Mouse (Mus musculus): ENCODE measurements around the gene Tnr. TPM values are rescaled to one million over a fixed set of nuclear protein-coding genes. Genes with fewer than 3 reads are reported as not detected.

The Tnr gene
- polyA plus RNA-seq, 1 experiment from 2014 or later: not detected

- H3K36me3 ChIP-seq (ENCODE audit: control insufficient read depth, insufficient read depth, low read length): no peaks in the 10 kb centered on the region
- no peaks in the 10 kb centered on the region for H3K27me3 ChIP-seq (ENCODE audit: control insufficient read depth, insufficient read depth, low read length)
- no peaks in the 10 kb centered on the region for H3K4me1 ChIP-seq (ENCODE audit: control insufficient read depth, insufficient read depth, low read length)
- ATAC-seq (ENCODE audit: insufficient number of reproducible peaks, low FRiP score, low TSS enrichment, low read depth): no peak
- no peak overlapping the region for H3K4me3 ChIP-seq (ENCODE audit: low read depth, low read length)
- DNase-seq (ENCODE audit: low spot score): no peak
- no peak overlapping the region for H3K9ac ChIP-seq (ENCODE audit: low read length)
- H3K4me2 ChIP-seq (ENCODE audit: low read depth, severe bottlenecking): no peak overlapping the region
- H3K9me3 ChIP-seq (ENCODE audit: control insufficient read depth, low read length): no peaks in the 10 kb centered on the region
- H3K27ac ChIP-seq (replicated peaks; ENCODE audit: low read depth, low read length): no peak overlapping the region
- 90% methylated on average over 5 of the region's 5 CpGs for WGBS
Observed at GRCm38 (mm10) chr1:159723733-159724132, 200.2 kb downstream of the Tnr start.

DNA sequence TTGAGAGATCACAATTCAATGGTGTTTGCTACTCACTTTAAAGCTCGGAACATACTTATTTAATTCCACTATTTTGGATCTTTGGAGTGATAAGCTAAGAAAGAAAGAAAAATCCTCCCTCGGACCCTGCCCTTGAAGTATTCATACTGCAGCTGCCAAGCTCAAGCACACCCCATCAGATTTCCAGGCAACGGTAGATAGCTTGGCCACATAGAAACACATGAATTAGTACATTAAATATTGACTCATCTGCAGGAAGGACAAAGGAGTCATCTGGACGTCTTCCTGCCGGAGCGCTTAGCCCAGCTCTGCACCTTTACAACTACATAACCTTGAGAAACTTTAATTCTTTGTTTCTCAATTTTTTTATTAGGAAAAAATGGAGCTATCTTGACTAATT is 205.7 kb downstream of the Tnr start:
- Histone ChIP-seq H3K27ac (replicated peaks; ENCODE audit: low read depth, low read length) (no peak overlapping the region), H3K9ac (ENCODE audit: low read length) (no peak overlapping the region), H3K4me2 (ENCODE audit: low read depth, severe bottlenecking) (no peak overlapping the region), H3K9me3 (ENCODE audit: control insufficient read depth, low read length) (no peaks in the 10 kb centered on the region), H3K4me1 (ENCODE audit: control insufficient read depth, insufficient read depth, low read length) (no peaks in the 10 kb centered on the region), H3K36me3 (ENCODE audit: control insufficient read depth, insufficient read depth, low read length) (no peaks in the 10 kb centered on the region), H3K27me3 (ENCODE audit: control insufficient read depth, insufficient read depth, low read length) (no peaks in the 10 kb centered on the region), H3K4me3 (ENCODE audit: low read depth, low read length) (no peak overlapping the region)
- ATAC-seq (ENCODE audit: insufficient number of reproducible peaks, low FRiP score, low TSS enrichment, low read depth) (no peak), DNase-seq (ENCODE audit: low spot score) (no peak)
- 93% methylated on average over 6 of the region's 6 CpGs for WGBS

DNA sequence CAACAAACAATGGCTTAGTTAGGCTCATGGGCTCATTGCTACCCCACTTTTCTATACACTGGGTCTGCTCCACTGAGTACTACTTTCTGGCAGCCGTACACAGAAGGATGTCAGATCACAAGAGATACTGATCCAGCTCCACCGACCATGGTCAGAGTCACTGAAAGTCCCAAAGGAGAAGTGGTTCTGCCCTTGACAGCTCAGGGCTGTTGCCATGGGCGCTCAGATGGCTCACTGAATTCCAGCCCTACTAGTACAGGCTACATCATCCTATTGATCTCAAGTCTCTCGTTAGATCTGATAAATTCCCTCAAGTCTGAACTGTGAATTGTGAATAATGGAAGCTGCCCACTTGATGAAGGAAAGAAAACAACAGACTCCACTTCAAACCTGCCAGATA is 207.3 kb downstream of the Tnr start:
- no peaks in the 10 kb centered on the region for H3K36me3 ChIP-seq (ENCODE audit: control insufficient read depth, insufficient read depth, low read length)
- no peak overlapping the region for H3K9ac ChIP-seq (ENCODE audit: low read length)
- H3K27ac ChIP-seq (replicated peaks; ENCODE audit: low read depth, low read length): no peak overlapping the region
- no peaks in the 10 kb centered on the region for H3K27me3 ChIP-seq (ENCODE audit: control insufficient read depth, insufficient read depth, low read length)
- H3K4me1 ChIP-seq (ENCODE audit: control insufficient read depth, insufficient read depth, low read length): no peaks in the 10 kb centered on the region
- no peak for ATAC-seq (ENCODE audit: insufficient number of reproducible peaks, low FRiP score, low TSS enrichment, low read depth)
- no peak overlapping the region for H3K4me2 ChIP-seq (ENCODE audit: low read depth, severe bottlenecking)
- DNase-seq (ENCODE audit: low spot score): no peak
- H3K9me3 ChIP-seq (ENCODE audit: control insufficient read depth, low read length): no peaks in the 10 kb centered on the region
- H3K4me3 ChIP-seq (ENCODE audit: low read depth, low read length): no peak overlapping the region
- 75% methylated on average over 4 of the region's 4 CpGs for WGBS

- H3K36me3 ChIP-seq (ENCODE audit: control insufficient read depth, insufficient read depth, low read length): no peaks in the 10 kb centered on the region
- no peak overlapping the region for H3K9ac ChIP-seq (ENCODE audit: low read length)
- ATAC-seq (ENCODE audit: insufficient number of reproducible peaks, low FRiP score, low TSS enrichment, low read depth) (no peak), DNase-seq (ENCODE audit: low spot score) (no peak)
- no peak overlapping the region for H3K27ac ChIP-seq (replicated peaks; ENCODE audit: low read depth, low read length)
- H3K27me3 ChIP-seq (ENCODE audit: control insufficient read depth, insufficient read depth, low read length): no peaks in the 10 kb centered on the region
- no peaks in the 10 kb centered on the region for H3K9me3 ChIP-seq (ENCODE audit: control insufficient read depth, low read length)
- no peak overlapping the region for H3K4me3 ChIP-seq (ENCODE audit: low read depth, low read length)
- WGBS: 84% methylated on average over 3 of the region's 3 CpGs
- no peaks in the 10 kb centered on the region for H3K4me1 ChIP-seq (ENCODE audit: control insufficient read depth, insufficient read depth, low read length)
- no peak overlapping the region for H3K4me2 ChIP-seq (ENCODE audit: low read depth, severe bottlenecking)
Observed at GRCm38 (mm10) chr1:159735099-159735498, 211.5 kb downstream of the Tnr start.

- Histone ChIP-seq H3K4me3 (ENCODE audit: low read depth, low read length) (no peak overlapping the region), H3K4me2 (ENCODE audit: low read depth, severe bottlenecking) (no peak overlapping the region), H3K9ac (ENCODE audit: low read length) (no peak overlapping the region), H3K4me1 (ENCODE audit: control insufficient read depth, insufficient read depth, low read length) (no peaks in the 10 kb centered on the region), H3K36me3 (ENCODE audit: control insufficient read depth, insufficient read depth, low read length) (no peaks in the 10 kb centered on the region), H3K27me3 (ENCODE audit: control insufficient read depth, insufficient read depth, low read length) (no peaks in the 10 kb centered on the region), H3K27ac (replicated peaks; ENCODE audit: low read depth, low read length) (no peak overlapping the region), H3K9me3 (ENCODE audit: control insufficient read depth, low read length) (no peaks in the 10 kb centered on the region)
- DNase-seq (ENCODE audit: low spot score) (no peak), ATAC-seq (ENCODE audit: insufficient number of reproducible peaks, low FRiP score, low TSS enrichment, low read depth) (no peak)
- WGBS: 75% methylated on average over 3 of the region's 3 CpGs
Observed at GRCm38 (mm10) chr1:159739478-159739877, 215.9 kb downstream of the Tnr start.

- no peak overlapping the region for H3K27ac ChIP-seq (replicated peaks; ENCODE audit: low read depth, low read length)
- WGBS: 78% methylated on average over 3 of the region's 3 CpGs
- ATAC-seq (ENCODE audit: insufficient number of reproducible peaks, low FRiP score, low TSS enrichment, low read depth) (no peak), DNase-seq (ENCODE audit: low spot score) (no peak)
- H3K9ac ChIP-seq (ENCODE audit: low read length): no peak overlapping the region
- H3K27me3 ChIP-seq (ENCODE audit: control insufficient read depth, insufficient read depth, low read length): no peaks in the 10 kb centered on the region
- H3K4me2 ChIP-seq (ENCODE audit: low read depth, severe bottlenecking): no peak overlapping the region
- no peaks in the 10 kb centered on the region for H3K36me3 ChIP-seq (ENCODE audit: control insufficient read depth, insufficient read depth, low read length)
- no peaks in the 10 kb centered on the region for H3K9me3 ChIP-seq (ENCODE audit: control insufficient read depth, low read length)
- H3K4me3 ChIP-seq (ENCODE audit: low read depth, low read length): no peak overlapping the region
- H3K4me1 ChIP-seq (ENCODE audit: control insufficient read depth, insufficient read depth, low read length): no peaks in the 10 kb centered on the region
Observed at GRCm38 (mm10) chr1:159741237-159742002, 217.9 kb downstream of the Tnr start.

DNA sequence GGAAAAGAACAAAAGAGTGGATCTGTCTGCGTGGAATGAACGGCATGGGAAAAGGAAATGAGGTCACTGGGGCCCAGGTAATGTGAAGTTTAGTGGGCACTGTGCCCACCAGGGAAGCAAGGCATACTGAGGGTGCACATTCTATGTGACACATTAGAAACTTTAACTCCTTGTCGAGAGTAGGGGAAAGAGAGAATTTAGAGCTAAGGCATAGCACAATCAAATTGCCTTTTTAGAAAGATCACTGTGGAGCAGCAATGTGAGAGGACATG is 218.4 kb downstream of the Tnr start:
- 85% methylated on average over 3 of the region's 3 CpGs for WGBS
- DNase-seq (ENCODE audit: low spot score): no peak
- H3K27me3 ChIP-seq (ENCODE audit: control insufficient read depth, insufficient read depth, low read length): no peaks in the 10 kb centered on the region
- no peak overlapping the region for H3K4me2 ChIP-seq (ENCODE audit: low read depth, severe bottlenecking)
- no peaks in the 10 kb centered on the region for H3K4me1 ChIP-seq (ENCODE audit: control insufficient read depth, insufficient read depth, low read length)
- no peak overlapping the region for H3K4me3 ChIP-seq (ENCODE audit: low read depth, low read length)
- no peaks in the 10 kb centered on the region for H3K9me3 ChIP-seq (ENCODE audit: control insufficient read depth, low read length)
- H3K36me3 ChIP-seq (ENCODE audit: control insufficient read depth, insufficient read depth, low read length): no peaks in the 10 kb centered on the region
- no peak overlapping the region for H3K9ac ChIP-seq (ENCODE audit: low read length)
- H3K27ac ChIP-seq (replicated peaks; ENCODE audit: low read depth, low read length): no peak overlapping the region
- no peak for ATAC-seq (ENCODE audit: insufficient number of reproducible peaks, low FRiP score, low TSS enrichment, low read depth)

GRCm38 (mm10) chr1:159743744-159744253 is 220.2 kb downstream of the Tnr start:
- H3K9me3 ChIP-seq (ENCODE audit: control insufficient read depth, low read length): no peaks in the 10 kb centered on the region
- no peak for ATAC-seq (ENCODE audit: insufficient number of reproducible peaks, low FRiP score, low TSS enrichment, low read depth)
- H3K4me3 ChIP-seq (ENCODE audit: low read depth, low read length): no peak overlapping the region
- WGBS: 88% methylated on average over 2 of the region's 2 CpGs
- no peaks in the 10 kb centered on the region for H3K4me1 ChIP-seq (ENCODE audit: control insufficient read depth, insufficient read depth, low read length)
- no peak overlapping the region for H3K9ac ChIP-seq (ENCODE audit: low read length)
- no peaks in the 10 kb centered on the region for H3K27me3 ChIP-seq (ENCODE audit: control insufficient read depth, insufficient read depth, low read length)
- no peaks in the 10 kb centered on the region for H3K36me3 ChIP-seq (ENCODE audit: control insufficient read depth, insufficient read depth, low read length)
- DNase-seq (ENCODE audit: low spot score): no peak
- H3K4me2 ChIP-seq (ENCODE audit: low read depth, severe bottlenecking): no peak overlapping the region
- H3K27ac ChIP-seq (replicated peaks; ENCODE audit: low read depth, low read length): no peak overlapping the region

DNA sequence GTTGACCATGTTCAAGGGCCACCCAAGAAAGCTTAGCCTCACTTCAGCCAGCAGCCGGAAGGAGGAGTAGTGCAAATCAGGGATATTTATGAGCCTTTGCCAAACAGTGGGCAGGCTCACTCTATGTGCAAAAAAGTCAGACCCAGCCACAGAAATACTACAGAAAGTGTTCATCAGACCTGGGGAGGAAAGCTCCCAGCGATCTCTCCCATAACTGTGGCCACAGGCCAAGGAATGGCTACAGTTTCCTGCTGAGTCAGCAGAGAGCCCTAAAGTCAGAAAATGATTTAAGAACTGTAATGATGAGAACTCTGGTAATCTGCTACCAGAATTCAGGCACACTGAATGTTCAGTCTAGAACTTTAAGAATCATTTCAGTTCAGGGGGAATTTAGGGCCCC is 221.7 kb downstream of the Tnr start:
- H3K27me3 ChIP-seq (ENCODE audit: control insufficient read depth, insufficient read depth, low read length): no peaks in the 10 kb centered on the region
- H3K4me1 ChIP-seq (ENCODE audit: control insufficient read depth, insufficient read depth, low read length): no peaks in the 10 kb centered on the region
- no peak for ATAC-seq (ENCODE audit: insufficient number of reproducible peaks, low FRiP score, low TSS enrichment, low read depth)
- DNase-seq (ENCODE audit: low spot score): no peak
- no peaks in the 10 kb centered on the region for H3K36me3 ChIP-seq (ENCODE audit: control insufficient read depth, insufficient read depth, low read length)
- H3K9ac ChIP-seq (ENCODE audit: low read length): no peak overlapping the region
- no peak overlapping the region for H3K4me3 ChIP-seq (ENCODE audit: low read depth, low read length)
- no peak overlapping the region for H3K27ac ChIP-seq (replicated peaks; ENCODE audit: low read depth, low read length)
- H3K9me3 ChIP-seq (ENCODE audit: control insufficient read depth, low read length): no peaks in the 10 kb centered on the region
- 86% methylated on average over 2 of the region's 2 CpGs for WGBS
- H3K4me2 ChIP-seq (ENCODE audit: low read depth, severe bottlenecking): no peak overlapping the region

All from limb, embryonic 11.5 days (tissue).